Mouse (Mus musculus) cerebellum, adult 9-10 months (tissue): Measurements from ENCODE around the gene Dusp2.
A peak's percentile ranks its signal among the peaks of the same experiment; 100 is the strongest.

Experiments used
- DNase-seq: peaks from one replicate; pipeline ENCODE4 v3.0.0; 2022

Gene Dusp2

DNA sequence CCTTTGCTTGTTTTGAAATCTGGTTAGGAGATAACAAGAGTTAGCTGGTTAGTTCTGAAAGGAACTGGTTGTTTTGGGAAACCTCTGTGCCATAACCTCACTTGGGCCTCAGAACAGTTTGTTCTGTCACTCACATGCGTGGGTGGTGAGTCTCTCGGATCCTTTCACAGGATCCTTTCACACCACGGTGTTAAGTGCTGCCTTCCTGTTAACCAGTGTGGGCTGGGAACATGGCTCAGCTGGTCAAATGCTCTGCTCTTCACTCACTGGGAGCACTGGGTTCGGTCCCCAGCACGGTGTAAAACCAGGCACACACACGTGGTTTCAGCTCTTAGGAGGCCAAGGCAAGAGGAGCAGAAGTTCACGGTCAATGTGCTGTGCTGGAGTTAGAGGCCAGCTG is 11.5 kb upstream of the Dusp2 start:
- DNase-seq = no peak

DNA sequence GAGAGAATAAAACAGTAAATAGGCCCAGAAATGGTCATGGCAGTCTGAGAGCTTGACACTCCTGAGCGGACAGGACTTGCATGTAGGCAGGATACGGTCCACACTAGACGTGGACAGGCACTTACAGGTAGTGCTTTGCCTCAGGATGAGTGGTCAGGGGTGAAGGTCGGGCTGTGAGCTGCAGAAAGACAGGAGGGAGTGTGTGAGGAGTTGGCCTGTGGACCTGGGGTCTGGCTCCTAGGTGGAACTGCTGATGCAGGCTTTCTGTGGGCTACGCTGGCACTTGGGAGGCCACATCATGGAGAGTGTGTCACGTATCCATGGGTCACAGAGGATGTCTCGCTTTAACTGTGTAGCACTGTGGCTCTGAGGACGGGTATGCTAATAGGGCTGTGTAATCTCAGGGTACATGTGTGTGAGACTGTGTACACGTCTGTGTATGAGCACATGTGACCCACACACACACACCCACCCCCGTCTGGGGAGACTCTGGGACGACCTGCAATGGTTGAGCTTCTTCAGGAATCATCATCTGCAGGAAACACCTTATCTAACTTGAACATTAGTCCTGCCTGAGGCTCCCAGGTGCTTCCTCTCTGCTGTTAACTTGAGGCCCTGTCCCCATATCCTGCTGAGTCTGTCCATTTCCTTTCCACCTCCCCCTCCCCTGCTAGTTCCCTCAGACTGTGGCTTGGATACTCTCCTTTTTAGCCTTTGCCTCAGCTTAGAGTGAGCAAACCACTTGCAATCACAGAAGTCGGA is 7.7 kb upstream of the Dusp2 start:
- DNase-seq = no peak

DNA sequence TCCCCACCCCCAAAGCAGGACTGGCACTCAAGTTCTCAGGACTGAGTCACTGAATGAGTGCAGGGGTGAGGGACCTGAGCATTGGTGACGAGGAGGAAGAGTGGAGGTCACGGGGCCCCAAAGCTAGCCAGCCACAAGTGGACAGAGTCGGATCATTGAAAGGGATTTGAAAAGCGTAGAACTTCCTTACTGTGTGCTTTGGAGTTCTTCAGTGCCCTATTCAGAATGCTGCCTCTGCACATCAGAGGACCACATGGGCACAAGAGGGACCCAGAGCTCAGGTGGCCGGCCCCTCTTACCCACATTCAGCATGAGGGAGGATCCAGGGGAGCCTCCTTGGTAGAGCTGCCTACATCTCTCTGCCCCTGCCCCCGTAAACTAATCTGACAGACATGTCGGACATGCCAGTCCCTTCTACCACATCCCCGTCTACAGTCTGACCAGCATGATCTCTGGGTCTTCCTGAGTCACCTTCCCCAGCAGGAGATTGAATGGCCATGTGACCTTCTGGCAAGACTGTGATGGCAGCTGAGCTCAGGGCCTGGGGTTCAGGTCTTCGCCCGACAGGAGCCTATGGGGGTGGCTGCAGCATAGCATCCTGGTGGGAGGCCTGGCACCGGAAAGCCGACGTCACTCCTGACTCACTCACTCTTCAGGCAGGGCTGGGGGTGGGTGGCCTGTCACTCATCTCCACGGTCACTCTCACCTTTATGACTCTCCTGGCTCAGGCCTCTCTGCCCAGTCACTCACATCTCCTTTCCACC is 3.0 kb upstream of the Dusp2 start:
- no peak for DNase-seq

DNA sequence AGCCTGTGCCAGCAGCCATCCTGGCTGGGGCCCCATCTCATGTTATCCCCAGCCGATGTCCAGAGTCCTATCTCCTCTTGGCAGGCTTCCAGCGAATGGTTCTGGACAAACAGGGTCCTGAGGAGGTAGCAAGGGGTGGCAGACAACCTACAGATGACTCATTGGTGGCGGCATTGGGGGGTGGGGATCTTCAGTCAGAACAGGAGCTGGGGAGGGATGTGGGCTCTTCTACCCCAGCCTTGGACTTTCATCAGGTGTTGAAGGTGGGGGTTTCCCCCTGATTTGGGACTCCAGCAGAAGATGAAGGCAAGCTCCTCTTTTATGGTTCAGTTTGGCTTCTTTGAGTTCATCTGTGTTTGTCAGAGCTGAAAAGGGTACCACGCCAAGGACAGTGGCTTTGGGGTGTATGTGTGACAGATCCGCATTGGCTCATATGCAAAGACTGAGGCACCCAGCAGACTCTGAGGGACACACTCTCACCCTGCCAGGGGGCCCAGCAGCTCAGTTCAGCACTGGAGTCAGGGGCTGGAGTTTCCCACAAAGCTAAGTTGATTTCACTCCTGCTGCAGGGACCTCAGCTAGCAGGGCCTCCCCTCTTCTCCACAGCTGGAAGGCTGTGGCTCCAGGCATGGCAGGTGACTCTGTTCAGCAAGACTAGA is 1.9 kb upstream of the Dusp2 start:
- no peak for DNase-seq

DNA sequence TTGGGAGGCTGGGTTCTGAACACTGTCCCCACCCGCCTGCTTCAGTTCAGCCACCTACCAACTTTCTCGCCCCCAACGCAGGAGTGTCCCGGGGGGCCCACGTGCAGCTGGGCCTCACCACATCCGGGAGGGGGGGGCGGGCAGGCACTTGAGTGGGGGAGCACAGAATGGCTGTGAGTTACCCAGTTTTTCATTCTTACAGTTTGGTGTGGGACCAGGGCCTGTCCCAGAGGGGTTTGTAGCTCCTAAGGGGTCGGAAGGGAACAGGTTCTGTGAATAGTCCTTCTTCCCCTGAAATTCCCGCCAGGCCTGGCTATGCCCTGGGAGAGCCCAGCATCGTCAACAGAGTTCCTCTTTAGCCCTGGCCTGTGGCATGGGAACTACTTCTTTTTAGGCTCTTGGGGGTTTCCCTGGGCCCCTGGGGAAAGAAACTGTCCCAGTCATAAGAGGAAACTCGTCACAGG is 849 bp upstream of the Dusp2 start:
- no peak for DNase-seq

DNA sequence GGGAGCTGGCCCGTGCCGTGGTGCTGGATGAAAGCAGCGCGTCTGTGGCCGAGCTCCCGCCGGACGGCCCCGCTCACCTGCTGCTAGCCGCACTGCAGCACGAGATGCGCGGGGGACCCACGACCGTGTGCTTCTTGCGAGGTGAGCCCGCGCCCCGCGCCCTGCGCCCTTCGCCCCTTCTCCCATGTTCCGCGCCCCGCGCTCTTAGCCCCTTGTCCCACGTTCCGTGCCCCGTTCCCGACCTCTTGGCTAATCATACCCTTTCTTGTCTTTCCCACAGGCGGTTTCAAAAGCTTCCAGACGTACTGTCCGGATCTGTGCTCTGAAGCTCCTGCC is 506 bp downstream of the Dusp2 start:
- no peak for DNase-seq

DNA sequence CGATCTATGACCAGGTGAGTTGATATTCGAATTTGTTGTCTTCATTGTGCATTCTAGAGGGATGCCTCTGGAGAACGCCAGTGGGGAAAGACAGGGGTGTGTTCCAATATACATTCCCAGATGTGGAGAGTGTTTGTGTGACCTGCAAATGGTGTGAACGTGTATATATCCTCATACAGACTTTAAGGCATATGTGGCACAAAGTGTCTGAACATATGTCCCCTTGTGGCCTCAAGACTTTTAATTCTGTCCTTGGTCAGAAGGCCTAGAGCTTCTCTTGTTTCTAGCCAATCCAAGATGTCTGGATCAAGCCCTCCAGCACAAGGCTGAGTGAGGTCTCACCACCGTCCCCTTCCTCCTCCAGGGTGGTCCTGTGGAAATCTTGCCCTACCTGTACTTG is 926 bp downstream of the Dusp2 start:
- DNase-seq = peak; percentile 26

DNA sequence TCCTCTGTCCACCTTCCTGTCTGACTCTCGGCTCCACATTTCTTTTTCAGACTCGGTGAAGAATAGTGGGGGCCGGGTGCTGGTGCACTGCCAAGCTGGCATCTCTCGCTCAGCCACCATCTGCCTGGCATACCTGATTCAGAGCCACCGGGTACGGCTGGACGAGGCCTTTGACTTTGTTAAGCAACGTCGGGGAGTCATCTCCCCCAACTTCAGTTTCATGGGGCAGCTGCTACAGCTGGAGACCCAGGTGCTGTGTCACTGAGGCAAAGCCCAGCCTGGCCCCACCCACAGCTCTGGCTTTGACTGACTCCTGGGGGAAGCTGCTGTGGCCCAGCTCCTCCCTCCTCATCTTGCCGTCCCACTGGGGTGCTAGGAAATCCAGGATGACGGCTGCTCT is 1.6 kb downstream of the Dusp2 start:
- peak; percentile 44 for DNase-seq

DNA sequence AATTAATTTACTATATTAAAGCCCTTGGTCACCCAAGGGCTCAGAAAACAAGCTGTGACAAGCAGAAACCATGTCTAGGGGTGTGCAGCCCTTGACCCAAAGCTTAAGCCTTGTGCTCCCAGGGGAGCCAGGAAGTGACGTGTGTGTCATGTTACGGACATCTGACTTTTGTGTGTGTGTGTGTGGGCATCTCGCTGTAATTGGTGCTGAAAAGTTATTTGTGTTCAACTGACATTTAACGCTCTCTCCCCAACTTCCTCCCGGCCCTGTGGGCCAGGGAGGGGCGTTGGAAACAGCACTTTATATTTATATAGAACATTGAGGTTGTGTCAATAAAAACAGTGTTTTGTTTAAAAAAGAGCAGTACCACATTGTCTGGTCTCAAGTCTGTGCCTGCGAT is 2.1 kb downstream of the Dusp2 start:
- DNase-seq = no peak

DNA sequence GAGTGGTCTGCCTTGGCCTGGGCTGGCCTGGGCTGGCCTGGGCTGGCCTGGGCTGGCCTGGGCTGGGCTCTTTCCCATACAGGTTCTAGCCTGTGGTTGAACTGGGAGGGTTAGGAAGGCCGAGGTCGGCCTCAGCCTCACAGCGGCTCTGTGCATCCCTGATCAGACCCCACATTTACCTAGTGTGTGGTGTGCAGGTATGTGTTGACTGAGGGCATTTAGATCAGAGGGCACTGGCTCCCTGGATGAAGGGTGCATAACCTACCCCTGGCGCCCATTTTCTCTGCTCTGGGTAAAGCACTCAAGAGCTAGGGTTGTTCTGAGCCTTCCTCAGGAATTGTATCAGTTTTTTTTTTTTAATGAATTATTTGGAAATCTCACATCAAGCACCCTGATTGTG is 2.5 kb downstream of the Dusp2 start, which contains the start of gene Astl:
Gene Astl, plus strand, starts transcription at position 224 of the 400 bp plus-strand sequence.
- DNase-seq = no peak

DNA sequence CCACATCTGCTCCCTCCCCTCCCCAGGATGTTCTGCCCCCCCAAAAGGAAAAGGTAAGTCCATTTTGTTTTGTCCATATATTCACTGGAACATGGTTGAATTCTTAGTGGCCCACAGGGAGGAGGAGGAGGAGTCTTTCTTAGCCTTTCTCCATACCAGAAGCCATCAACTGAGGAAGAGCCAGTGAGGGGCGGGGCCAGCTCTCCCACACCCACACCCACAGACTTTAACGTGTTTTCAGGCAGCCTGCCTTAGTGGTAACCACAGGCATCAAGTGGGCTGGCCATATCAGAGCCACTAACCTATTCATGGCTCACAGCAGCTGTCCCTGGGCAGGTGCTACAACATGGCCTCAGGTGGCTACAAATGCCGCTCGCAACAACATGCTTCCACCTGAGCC is 2.9 kb downstream of the Dusp2 start:
- DNase-seq = no peak

DNA sequence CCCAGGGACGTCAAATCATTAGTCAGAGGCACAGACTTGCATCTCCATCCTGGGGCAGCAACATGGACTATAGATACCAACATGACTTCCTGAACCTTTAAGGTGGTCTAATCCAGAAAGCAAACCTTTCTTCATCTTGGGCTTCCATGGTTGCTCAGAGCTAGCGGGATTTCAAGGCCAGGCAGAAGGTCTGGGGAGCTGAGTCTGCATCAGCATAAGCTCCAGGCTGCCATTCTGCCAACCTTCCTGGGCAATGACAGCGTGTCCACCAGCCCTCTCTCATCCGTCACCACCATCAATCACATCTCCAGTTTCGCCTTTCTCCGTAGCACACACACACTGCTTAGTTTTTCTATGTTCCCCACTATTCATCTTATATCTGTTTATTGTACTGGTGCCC is 3.3 kb downstream of the Dusp2 start:
- DNase-seq = no peak

DNA sequence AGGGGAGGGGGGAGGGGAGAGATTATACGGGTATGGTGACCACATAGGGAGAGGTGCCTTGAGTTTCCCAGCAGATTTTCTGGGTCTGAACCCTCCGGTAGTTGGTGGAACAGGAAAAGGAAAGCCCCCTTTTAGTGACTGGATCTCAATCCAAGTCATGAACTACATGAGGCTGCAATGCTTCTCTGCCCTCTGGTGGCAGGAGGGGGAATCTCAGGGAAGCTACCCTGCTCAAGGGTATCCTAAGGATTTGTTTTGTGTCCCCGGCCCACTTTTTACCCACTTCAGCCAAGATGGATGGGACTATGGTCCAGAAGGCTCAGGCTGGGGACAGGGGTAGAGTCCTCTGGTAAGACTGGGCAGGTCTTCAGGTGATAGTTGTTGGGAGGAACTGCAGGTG is 5.2 kb downstream of the Dusp2 start:
- DNase-seq = peak; percentile 51

DNA sequence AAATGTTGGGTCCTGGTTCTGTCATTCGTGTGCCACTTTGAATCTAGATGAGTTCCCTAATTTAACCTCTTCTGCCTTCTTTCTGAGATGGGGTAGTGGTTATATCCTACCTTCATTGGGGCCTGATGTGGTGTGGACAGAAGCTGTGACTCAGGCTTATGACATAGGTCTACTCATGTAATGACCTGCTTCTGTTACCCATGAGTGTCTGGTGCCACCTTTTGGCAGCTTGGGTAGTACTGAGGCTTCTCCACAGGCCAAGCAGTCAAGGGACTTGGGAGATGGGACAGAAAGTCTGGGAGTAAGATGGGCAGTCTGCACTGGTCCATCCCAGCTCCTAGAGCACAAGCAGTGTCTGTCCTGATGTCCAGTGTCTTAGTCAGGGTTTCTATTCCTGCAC is 10.4 kb downstream of the Dusp2 start:
- no peak for DNase-seq

DNA sequence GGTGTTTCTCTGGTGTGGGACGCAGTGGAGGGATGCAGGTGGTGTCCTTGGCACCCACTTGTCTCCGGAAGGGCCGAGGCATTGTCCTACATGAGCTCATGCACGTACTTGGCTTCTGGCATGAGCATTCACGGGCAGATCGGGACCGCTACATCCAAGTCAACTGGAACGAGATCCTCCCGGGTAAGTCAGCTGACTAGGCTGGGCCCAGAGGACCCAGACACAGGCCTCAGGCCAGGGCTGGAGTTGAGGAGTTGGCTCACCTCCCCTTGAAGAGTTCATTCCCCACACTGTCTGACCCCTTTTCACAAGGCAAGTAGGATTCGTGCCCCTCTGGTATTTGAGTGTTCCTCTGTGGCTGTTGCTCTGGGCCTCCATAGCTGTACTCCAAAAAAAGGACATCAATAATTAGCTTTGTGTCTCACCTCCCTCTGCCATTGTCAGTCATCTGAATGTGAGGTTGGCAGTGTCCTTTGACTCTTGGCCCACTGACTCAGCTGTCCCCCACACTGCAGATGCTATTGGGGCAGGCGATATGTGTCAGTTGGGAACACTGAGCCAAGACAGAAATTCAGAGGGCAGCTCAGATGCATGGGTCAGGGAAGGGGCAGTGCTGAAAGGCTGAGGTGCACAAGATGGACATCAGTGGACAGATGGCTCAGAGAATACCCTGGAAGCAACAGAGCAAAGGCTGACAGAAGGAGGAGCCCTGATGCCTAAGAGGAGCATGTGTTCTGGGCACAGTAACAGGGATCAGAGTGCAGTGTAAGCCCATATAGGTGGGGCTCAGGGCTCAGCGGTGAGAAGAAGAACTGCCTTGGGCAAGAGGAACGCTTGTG is 11.4 kb downstream of the Dusp2 start:
- DNase-seq = no peak

DNA sequence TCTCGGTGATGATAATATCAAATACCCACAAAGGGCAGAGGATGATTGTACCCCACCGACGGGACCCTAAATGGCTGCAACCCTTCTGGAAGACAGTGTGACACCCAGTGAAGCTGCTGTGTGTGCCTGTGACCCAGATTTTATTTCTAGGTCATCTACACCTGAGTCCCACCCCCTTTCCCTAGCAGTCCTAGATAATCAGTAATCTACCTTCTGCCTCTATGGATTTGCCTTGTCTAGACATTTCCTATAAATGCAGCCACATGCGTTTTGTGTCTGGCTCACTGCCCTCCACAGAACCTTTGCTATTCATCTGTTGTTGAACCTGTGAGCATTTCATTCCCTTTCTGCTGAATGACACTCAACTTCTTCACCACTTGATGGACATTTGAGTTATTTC is 17.9 kb downstream of the Dusp2 start:
- no peak for DNase-seq

DNA sequence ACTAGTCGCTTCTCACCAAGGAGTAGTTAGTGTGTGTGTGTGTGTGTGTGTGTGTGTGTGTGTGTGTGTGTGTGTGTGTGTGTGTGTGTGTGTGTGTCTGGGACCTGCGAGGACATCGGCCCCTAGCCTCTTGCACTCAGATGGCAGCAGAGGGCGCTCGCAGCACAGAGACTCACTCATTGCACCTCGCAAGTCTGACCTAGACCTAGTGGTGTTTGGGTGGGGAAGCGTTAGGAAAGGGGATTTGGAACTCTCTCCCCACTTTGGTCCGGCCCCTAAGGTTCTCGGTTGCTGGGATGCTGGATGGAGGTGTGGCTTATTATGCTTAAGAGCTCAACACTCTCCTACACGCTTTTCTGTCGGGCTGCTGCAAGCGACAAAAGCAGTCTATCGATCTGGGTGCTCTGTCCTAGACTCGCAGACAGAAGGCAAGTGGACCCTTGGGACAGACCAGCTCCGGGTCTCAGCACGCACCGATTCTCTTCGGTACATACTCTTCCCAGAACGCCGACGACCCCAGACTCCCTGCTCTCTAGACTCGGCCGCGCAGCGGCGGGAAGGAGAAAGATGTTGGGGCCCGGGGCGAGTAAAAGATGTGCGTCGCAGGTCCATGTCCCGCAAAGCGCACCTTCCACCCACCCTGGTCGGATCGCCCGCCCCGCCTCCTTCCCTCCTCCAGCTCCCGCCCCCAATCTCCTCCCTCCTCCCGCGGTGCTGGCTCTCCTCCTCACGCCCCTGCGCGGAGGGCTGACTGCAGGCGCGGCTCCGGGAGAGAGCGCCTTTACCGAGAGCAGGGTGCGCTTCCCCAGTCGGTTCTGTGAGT is 26.7 kb downstream of the Dusp2 start, which contains the start of gene Adra2b:
Gene Adra2b, plus strand, starts transcription at position 750 of the 823 bp plus-strand sequence.
- peak; percentile 64 for DNase-seq

DNA sequence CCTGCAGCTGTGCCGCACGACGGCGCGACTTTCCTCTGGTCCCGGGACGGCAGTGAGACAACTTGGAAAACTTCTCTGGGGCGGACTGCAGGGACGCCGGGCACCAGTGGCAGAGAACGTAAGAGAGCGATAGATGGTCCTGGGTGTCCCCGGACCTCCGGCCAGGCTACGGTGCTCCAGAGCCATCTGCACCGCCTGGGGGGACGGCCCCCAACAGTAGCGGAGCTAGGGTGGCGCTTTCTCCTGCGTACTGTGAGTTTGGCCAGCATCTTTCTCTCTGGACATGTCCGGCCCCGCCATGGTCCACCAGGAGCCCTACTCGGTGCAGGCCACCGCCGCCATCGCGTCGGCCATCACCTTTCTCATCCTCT is 27.3 kb downstream of the Dusp2 start:
- DNase-seq = no peak

DNA sequence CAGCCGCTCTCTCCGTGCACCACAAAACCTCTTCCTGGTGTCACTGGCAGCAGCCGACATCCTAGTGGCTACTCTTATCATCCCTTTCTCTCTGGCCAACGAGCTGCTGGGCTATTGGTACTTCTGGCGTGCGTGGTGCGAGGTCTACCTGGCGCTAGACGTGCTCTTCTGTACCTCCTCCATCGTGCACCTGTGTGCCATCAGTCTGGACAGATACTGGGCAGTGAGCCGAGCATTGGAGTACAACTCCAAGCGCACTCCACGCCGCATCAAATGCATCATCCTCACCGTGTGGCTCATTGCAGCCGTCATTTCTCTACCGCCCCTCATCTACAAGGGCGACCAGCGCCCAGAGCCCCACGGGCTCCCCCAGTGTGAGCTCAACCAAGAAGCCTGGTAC is 27.7 kb downstream of the Dusp2 start:
- DNase-seq = no peak

DNA sequence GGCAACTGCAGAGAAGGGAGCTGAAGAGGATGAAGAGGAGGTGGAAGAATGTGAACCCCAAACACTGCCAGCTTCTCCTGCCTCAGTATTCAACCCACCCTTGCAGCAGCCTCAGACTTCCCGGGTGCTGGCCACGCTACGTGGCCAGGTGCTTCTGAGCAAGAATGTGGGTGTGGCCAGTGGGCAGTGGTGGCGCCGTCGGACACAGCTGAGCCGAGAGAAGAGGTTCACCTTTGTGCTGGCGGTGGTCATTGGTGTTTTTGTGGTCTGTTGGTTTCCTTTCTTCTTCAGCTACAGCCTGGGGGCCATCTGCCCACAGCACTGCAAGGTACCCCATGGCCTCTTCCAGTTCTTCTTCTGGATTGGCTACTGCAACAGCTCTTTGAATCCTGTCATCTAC is 28.5 kb downstream of the Dusp2 start:
- no peak for DNase-seq

DNA sequence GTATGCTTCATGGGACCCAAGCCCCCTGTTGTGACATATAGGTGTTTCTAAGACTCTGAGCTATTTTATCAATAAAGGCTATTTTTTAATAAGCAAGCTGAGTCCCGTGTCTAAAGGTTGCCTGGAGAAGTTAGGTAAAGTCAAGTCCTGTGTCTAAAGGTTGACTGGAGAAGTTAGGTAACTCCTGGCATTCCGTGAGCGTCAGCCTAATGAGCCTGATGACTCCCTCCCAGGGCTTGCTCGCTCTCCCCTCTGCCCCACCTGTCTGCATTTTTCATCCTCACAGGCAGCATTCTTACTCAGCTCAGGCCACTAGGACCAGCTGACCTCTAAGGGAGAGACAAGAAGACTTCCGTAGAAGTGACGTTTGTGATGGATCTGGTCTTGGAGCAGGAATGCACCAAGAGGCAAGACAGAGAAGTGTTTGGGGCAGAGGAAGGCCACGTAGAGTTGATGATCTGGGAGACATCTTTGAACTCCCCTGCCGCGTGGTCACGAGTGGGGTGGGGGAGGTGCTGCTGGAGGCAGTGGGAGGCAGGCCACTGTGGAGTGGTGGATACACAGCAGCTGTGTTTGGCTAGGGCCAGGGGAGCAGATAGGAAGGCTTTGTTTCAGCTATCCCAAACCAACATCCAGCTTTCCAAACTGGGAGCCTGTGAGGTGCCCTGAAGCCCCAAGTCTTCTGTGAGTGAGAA is 31.3 kb downstream of the Dusp2 start:
- DNase-seq = no peak
